Mouse (Mus musculus): ENCODE data around the gene Wdtc1.

- no peak for TF ChIP-seq POLR2A (IDR thresholded peaks at IDR 0.05; ENCODE audit: low read depth, low read length)
- TF ChIP-seq ELF1 (IDR thresholded peaks at IDR 0.05; ENCODE audit: low read depth, low read length), result no peak
- no peak for TF ChIP-seq CTCF (conservative IDR thresholded peaks at IDR 0.05 in 1 of 2, IDR thresholded peaks at IDR 0.05 in 1 of 2; ENCODE audit: low read depth in 2 of 2, low read length in 2 of 2)
- no peak for TF ChIP-seq MAX (IDR thresholded peaks at IDR 0.05; ENCODE audit: low read length)
- TF ChIP-seq UBTF (IDR thresholded peaks at IDR 0.05; ENCODE audit: low read depth, low read length), result no peak
These were observed 97.9 kb downstream of the Wdtc1 start for GRCm38 (mm10) chr4:133255392-133255791.
